Mouse (Mus musculus) left cerebral cortex, adult 11 months (tissue): ENCODE results near the gene Rad54l2.
A peak's percentile ranks its signal among the peaks of the same experiment; 100 is the strongest.

Experiments
- DNase-seq: peaks from one replicate; pipeline ENCODE4 v3.0.0; 2022; ENCODE audit warnings: low spot score

Rad54l2 gene

GRCm38 (mm10) chr9:106752135-106752534 is 36.9 kb downstream of the Rad54l2 start:
- no peak for DNase-seq

DNA sequence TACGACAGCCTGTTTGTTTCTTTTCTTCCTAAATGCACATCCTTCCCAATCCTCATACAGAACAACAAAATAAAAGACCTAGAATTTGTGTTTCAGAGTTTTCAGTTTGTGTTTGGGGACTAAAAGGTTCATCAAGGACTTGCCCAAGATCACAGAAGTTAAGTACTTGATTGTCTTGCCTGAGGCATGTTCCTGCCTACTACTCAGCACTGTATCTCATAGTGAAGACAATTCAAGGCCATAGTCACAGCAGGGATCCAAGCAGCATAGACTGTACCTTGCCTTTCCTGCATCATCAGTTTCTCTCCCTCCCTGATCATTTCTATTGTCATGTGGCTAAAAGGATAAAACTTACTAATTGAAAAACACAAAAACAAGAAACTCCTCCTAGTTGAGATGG is 49.0 kb downstream of the Rad54l2 start:
- DNase-seq, result no peak

- DNase-seq, result no peak
Measured at GRCm38 (mm10) chr9:106739056-106739455, 49.9 kb downstream of the Rad54l2 start.

DNA sequence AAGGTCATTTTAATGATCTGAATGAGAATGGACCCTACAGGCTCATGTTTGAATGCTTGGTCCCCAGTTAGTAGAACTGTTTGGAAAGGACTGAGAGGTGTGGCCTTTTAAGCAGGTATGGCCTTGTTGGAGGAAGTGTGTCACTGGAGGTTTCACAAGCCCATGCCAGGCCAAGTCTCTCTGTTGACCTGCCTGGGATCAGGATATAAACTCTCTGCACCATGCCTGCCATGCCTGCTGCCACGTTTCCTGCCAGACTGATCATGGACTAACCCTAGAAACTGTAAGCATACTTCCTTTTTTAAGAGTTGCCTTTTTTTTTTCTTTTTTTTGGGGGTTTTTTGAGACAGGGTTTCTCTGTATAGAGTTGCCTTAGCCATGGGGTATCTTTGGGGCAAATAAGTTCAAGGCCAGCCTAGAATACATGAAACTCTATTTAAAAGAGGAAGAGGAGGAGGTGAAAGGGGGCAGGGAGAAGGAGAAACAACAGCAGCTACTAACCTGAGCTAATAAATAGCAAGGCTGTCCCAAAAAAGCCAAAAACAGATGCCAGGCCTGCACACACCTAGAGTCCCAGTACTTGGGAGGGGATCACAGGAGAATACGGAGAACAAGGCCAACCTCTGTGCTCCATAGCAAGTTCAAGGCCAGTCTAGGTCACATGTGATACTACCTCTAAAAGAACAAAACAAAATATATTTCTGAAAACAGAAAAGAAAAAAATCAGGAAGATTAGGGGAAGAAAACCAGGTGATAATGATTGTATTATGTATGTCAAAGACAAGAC is 50.6 kb downstream of the Rad54l2 start:
- no peak for DNase-seq

DNA sequence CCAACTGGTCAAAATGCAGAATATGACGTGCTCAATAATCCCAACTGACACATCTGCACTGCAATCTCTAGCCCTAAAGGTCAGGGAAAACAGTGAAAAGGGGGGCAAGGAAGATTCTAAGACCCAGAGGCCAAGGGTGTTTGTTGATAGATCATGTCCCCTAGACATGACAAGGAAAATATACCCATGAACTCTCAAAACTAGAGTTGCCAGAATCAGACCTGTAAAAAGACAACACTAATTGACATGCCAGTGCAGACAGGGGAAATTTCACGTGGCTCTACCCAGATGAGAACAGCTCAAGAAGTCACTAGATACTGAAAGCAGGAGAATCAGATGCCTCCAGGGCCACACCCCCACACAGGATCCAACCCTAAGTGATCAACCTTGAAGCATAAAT is 55.3 kb downstream of the Rad54l2 start:
- DNase-seq, result no peak

- DNase-seq, result no peak
Measured at GRCm38 (mm10) chr9:106729416-106729815, 59.6 kb downstream of the Rad54l2 start.

DNA sequence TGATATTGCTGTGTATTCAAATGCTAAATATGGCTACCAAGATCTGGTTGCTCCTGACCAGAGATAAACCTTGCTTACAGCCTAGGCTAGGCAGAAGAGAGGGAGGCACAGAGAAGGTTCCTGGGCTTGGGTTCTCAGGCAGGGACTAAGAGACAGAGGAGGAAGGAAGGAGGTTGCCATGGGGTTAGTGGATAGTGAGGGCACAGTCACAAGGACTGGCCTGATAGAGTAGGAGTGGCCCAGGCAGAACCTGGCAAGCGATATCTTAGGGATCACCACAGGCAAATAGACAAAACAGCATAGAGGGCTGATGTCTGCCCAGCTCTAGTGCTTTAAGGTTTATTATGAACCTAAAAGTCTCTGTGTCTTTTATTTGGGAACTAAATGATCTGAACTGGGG is 62.1 kb downstream of the Rad54l2 start:
- DNase-seq, result no peak

GRCm38 (mm10) chr9:106725435-106725834 is 63.6 kb downstream of the Rad54l2 start:
- no peak for DNase-seq

DNA sequence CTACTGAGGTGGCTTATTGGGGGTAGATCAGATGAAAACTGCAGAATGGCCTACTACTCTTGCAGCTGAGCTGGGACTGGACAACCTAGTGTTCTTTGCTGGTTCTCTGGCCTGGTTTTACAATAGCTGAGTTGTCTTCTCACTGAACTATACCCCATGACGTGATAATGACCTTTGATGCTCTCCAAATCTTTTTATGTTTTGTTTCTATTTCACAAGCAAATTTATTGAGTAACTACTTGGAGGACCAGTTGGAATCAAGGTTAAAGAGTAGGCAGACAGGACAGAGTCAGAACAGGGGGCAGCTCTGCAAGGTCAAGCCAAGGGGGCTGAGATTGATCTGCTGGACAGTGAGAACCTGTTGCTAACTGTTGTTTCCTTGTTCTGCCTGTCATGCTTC is 64.1 kb downstream of the Rad54l2 start:
- no peak for DNase-seq

GRCm38 (mm10) chr9:106716729-106717128 is 72.3 kb downstream of the Rad54l2 start:
- DNase-seq, result no peak

DNA sequence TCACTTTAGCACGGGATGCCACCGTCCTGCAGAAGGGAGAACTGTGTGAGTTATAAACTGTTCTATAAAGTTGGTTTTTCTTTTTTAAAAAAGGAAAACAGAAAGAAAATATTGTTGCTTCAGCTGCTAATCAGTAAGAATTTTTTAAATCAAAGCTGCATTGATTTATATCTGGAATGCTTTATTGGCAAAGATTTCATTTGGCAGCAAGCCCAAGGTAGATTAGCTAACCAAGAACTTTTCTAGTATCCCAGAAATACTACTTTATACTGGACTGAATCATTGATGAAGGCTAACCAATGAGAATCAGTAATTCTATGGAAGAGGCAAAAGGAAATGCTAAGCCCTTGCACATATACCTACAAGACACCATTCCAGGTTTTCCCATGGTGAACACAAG is 72.8 kb downstream of the Rad54l2 start:
- no peak for DNase-seq

DNA sequence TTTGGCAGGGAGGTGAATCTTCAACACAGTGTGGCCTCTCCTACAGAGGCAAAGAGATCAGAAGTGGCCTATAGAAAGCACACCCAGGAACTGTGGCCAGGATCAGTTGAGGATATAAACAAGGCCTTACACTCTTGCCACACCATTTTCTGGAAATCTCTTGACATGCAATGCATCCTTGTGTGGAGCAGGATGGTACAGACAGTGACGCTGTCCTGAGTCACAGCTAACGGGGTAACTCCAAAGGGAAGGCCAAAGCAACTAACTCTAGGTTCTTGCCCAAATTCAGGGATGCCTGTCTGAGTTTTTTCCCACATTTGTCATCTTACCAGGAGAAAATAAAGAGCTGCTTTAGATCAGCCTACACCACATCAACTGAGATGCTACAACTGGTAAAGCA is 76.5 kb downstream of the Rad54l2 start:
- no peak for DNase-seq

DNA sequence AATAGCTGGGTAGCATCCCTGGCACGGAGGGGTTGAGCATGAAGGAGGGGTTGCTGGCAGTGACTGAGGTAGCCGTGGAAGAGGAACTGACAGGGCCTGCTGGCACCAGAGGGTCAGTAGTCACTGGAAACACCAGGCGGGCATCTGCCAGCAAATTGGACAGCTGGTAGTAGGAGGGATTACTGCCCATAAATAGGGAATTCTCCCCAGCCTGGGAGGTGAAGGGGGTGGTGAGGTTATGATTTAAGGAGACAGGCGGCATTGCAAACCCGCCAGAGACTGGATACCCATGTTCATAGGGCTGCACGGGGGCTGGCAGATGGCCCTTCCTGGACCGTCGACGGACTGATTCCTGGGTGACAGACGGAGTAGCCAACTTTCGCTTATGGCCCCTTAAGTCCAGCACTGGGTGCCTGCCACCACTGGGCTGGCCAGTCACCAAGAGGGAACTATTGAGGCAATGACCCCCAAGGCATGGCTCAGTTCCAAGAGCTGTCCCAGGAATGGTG is 96.0 kb downstream of the Rad54l2 start:
- no peak for DNase-seq

- no peak for DNase-seq
Measured at GRCm38 (mm10) chr9:106688834-106689233, 100.2 kb downstream of the Rad54l2 start.

GRCm38 (mm10) chr9:106686983-106687650 is 101.9 kb downstream of the Rad54l2 start:
- peak; percentile 61 for DNase-seq

DNA sequence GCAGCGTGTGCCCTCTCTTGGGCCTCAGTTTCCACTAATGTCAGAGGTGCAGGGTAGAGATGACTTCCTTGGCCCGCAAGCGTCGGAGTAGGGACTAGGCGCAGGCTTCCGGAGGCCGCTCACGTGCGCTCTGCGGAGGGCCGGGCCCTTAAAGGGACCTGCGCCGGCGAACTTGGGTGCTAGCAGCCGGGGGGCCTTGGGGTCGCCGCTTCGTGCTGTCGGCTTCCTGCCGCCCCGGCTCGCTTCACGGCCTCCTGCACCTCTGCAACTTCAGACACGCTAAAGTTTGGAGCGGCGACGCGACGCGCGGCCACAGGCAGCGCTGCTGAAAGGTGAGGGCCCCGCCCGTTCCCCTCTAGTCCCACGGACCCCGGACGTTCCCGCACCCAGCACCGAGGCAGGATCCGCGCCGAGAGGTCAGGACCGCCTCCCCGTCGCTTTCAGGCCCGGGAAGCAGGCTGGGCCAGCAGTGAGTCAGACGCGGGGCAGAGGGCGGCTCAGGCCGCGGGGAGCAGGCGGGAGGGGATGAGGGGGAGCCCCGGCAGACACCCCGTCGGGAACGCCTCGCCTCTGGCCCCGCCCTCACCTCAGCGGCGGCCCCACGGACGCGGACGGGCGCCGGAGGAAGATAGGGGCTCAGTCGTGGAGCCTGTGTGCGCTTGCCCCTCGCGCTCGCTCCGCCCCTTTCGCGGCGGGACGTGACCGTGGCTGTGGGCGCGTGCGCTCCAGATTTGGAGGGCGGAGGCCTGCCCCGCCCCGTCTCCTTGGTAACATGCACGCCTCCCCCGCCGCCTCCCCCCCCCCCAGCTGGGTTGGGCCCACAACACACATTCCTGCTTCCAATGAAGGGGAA is 103.5 kb downstream of the Rad54l2 start, which contains the start of gene Tex264:
TSS of gene Tex264 (minus strand) at position 679 of the 853 bp plus-strand sequence.
- DNase-seq, result peak; percentile 80

DNA sequence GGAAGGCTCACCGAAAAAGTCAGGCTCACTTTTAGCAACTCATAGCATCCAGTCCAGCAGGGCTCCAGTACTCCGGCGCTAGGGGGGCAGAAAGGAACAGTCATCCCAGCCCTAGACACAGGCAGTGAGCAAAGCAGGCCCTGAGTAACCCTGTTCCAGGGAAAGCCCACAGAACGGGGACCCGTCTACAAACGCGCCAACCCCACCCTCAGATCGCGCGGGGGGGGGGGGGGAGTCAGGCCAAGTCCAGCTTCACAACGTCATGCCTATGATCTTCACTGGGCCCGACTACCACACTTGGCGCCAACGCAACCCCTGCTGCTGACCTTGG is 104.1 kb downstream of the Rad54l2 start:
- no peak for DNase-seq

DNA sequence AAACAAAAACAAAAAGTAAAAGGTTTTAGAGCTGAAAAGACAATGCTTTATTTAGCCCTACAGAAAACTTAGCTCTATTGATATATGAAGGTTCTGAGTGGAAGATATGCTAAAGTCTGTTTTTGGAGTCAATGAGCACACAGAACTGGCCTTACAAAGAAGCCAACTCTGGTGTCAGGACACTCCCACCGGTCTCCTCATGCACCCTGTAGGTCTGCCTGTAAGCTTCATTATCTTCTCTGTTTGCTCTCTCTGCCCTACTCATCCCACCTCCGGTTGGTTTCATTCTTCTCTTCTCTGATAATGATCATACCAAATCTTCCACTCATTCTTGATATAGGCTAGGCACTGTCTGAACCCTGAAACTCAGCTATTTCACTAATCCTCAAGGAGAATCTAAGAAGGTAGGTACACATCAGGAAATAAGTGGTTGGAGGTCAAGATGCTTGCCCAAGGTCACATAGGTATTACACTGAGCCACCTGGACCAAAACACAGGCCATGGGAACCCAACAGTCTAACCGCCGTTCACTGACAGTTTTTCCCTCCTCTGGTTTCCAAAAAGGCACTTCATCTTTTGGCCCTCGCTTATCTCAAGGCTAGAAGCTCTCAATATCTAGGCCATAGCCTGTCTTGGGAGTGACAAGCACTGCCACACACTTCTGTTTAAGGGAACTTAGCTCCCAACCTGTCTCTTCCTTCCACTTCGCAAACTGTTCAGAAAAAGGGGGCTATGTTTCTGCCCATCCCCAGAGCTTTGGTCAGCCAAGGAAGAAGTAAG is 104.7 kb downstream of the Rad54l2 start:
- DNase-seq, result no peak

DNA sequence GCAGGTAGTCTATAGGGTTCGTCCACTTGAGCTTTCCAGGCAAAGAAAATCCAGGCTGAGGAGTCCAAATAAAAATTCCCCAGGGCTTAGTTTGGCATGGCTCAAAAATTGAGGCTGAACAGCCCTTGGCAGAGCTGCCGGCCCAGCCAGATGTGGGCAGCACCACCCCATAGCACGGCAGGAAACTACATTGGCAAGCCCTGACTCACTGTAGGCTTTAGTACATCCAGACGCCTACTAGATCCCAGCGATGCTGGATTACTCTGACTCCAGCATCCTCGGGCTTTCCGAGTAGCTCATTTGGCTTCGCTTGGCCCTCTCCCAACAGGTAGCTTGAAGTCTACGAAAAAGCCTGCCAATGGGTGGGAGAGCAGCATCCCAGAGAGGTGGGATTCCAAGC is 108.0 kb downstream of the Rad54l2 start:
- DNase-seq, result no peak

DNA sequence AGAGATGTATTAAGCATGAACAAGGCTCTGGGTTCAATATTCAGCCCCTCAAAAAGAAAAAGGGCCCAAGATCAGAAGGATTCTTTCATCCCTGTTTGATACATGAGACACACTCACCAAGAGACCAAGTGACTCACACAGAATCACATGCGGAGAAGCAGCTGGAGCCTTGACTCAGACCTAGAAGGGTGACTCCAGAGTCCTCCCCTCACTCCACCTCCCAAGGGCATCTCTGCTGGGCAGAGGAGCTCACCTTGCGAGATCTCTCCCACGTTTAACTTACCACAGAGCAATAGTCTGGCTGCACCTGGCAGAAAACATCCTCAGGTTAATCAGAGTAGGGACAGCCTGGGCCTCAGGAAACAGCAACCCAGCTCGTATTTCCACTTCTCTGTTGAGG is 110.8 kb downstream of the Rad54l2 start:
- no peak for DNase-seq

DNA sequence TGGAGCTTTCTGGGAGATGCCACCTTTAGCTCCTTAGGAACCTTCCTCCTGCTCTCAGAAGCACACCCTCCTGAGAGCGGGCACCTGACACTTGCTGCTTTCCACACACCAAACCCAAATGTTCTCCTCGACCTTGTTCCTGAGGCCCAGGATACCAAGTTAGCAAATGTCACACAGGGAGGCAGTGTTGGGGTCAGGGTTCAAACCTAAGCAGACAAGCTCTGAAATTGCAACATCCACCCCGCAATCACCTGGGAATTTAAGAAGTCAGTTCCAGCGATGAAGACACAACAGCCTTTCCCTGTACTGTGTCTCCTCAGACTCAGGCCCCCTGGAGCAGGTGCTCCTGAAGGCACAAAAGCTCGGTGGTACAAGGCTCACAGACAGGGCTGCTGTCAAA is 111.3 kb downstream of the Rad54l2 start:
- DNase-seq, result no peak

GRCm38 (mm10) chr9:106676571-106676970 is 112.4 kb downstream of the Rad54l2 start:
- no peak for DNase-seq
